14 mouse cellular contexts compared by ENCODE assay signal in genomic region chr6:141567852-141568558, GRCm38 (mm10). TPM values are rescaled to one million over a fixed set of nuclear protein-coding genes. Genes with fewer than 3 reads are reported as not detected.
A peak's percentile ranks its signal among the peaks of the same experiment; 100 is the strongest.
DNase-seq lines count a peak whose midpoint lies in the region; ATAC-seq lines count a peak whose summit lies in the region.
"Had no signal": no experiment of that assay in that cellular context is flagged by ENCODE, and none has a peak within 500 bp of the region (broad histone marks: within the 10 kb centered on the region; RNA-seq: fewer than 3 reads in every experiment).

No protein-coding gene starts in this region.

- no peak overlapping the region for H3K9ac ChIP-seq in hindbrain, embryonic 15.5 days
- no peak overlapping the region for H3K9ac ChIP-seq in hindbrain, embryonic 11.5 days (ENCODE audit: low read depth, low read length)
- H3K9ac ChIP-seq in midbrain, embryonic 13.5 days (replicated peaks) = no peak overlapping the region
- H3K9ac ChIP-seq: stomach, embryonic 15.5 days had no signal

- peak; percentile 73 for ATAC-seq in hindbrain, embryonic 15.5 days (ENCODE audit: low FRiP score, low read depth)
- ATAC-seq in hindbrain, embryonic 11.5 days (ENCODE audit: low FRiP score) = no peak
- ATAC-seq in midbrain, embryonic 13.5 days = peak; percentile 84
- no peak for ATAC-seq in erythroblast, adult 5-6 weeks (replicated peaks; ENCODE audit: low FRiP score, poor library complexity, severe bottlenecking)

- H3K36me3 ChIP-seq in hindbrain, embryonic 15.5 days = no peaks in the 10 kb centered on the region
- H3K36me3 ChIP-seq in hindbrain, embryonic 11.5 days (ENCODE audit: control insufficient read depth, insufficient read depth, low read length) = no peaks in the 10 kb centered on the region
- no peaks in the 10 kb centered on the region for H3K36me3 ChIP-seq in midbrain, embryonic 13.5 days
- H3K36me3 ChIP-seq: stomach, embryonic 15.5 days had no signal

- DNase-seq in cerebellum, adult 9-10 months = peak; percentile 9
- DNase-seq in cerebellum, adult 9-11 months = no peak
- no peak for DNase-seq in hindbrain, embryonic 11.5 days (ENCODE audit: low spot score)
- peak; percentile 42 for DNase-seq in brain, embryonic 18.5 days (ENCODE audit: low read depth, low spot score)
- no peak for DNase-seq in kidney, adult 11 months
- DNase-seq: adrenal gland, postnatal 25 days had no signal

- H3K4me3 ChIP-seq in hindbrain, embryonic 15.5 days = no peak overlapping the region
- no peak overlapping the region for H3K4me3 ChIP-seq in hindbrain, embryonic 11.5 days (ENCODE audit: low read depth, low read length)
- no peak overlapping the region for H3K4me3 ChIP-seq in midbrain, embryonic 13.5 days (replicated peaks)
- H3K4me3 ChIP-seq: stomach, embryonic 15.5 days had no signal

- H3K9me3 ChIP-seq in hindbrain, embryonic 15.5 days = no peaks in the 10 kb centered on the region
- H3K9me3 ChIP-seq in hindbrain, embryonic 11.5 days (ENCODE audit: control insufficient read depth, low read length) = no peaks in the 10 kb centered on the region
- no peaks in the 10 kb centered on the region for H3K9me3 ChIP-seq in midbrain, embryonic 13.5 days
- H3K9me3 ChIP-seq: stomach, embryonic 15.5 days had no signal

- no peaks in the 10 kb centered on the region for H3K27me3 ChIP-seq in hindbrain, embryonic 15.5 days
- H3K27me3 ChIP-seq in hindbrain, embryonic 11.5 days (ENCODE audit: control insufficient read depth, insufficient read depth, low read length) = no peaks in the 10 kb centered on the region
- H3K27me3 ChIP-seq in midbrain, embryonic 13.5 days = no peaks in the 10 kb centered on the region; the same call in 1 of the 2 replicates
- H3K27me3 ChIP-seq: stomach, embryonic 15.5 days had no signal

- peak overlapping the region; percentile 1; the same call in 1 of the 2 replicates for H3K27ac ChIP-seq in hindbrain, embryonic 15.5 days (replicated peaks)
- H3K27ac ChIP-seq in hindbrain, embryonic 11.5 days (ENCODE audit: low read depth, low read length) = no peak overlapping the region
- no peak overlapping the region for H3K27ac ChIP-seq in midbrain, embryonic 13.5 days
- H3K27ac ChIP-seq: macrophage; stomach, embryonic 15.5 days had no signal

- H3K4me2 ChIP-seq in hindbrain, embryonic 15.5 days = peak overlapping the region; percentile 28; the same call in 1 of the 2 replicates
- no peak overlapping the region for H3K4me2 ChIP-seq in hindbrain, embryonic 11.5 days (replicated peaks; ENCODE audit: low read depth, low read length)
- H3K4me2 ChIP-seq in midbrain, embryonic 13.5 days (replicated peaks) = peak overlapping the region; percentile 25
- H3K4me2 ChIP-seq: liver, embryonic 11.5 days; stomach, embryonic 15.5 days had no signal

- H3K4me1 ChIP-seq in hindbrain, embryonic 15.5 days (replicated peaks) = 0 out of 2 replicates have a peak, but pooled peaks cover 5% of the 10 kb centered on the region
- no peaks in the 10 kb centered on the region for H3K4me1 ChIP-seq in hindbrain, embryonic 11.5 days (replicated peaks; ENCODE audit: control insufficient read depth, insufficient read depth, low read length)
- H3K4me1 ChIP-seq in midbrain, embryonic 13.5 days (replicated peaks) = peaks cover 13% of the 10 kb centered on the region
- H3K4me1 ChIP-seq: stomach, embryonic 15.5 days had no signal

- WGBS in hindbrain, embryonic 15.5 days = 47% methylated on average over 10 of the region's 10 CpGs
- WGBS in hindbrain, embryonic 11.5 days = 83% methylated on average over 10 of the region's 10 CpGs
- WGBS in midbrain, embryonic 13.5 days = 34% methylated on average over 10 of the region's 10 CpGs

RNA-seq across cellular contexts. Expression of gene Slco1c1, which starts 43.8 kb away (rescaled TPM):
- 15.6 and 18.9 TPM in 2 replicates for polyA plus RNA-seq in hindbrain, embryonic 15.5 days (2015; fragmentation: Nextera tagmentation; extraction: Ambion mirVana)
- polyA plus RNA-seq in hindbrain, embryonic 11.5 days (2014; fragmentation: Nextera tagmentation; extraction: Ambion mirVana) = 3.6 and 4.7 TPM in 2 replicates
- 6.4 and 6.9 TPM in 2 replicates for polyA plus RNA-seq in midbrain, embryonic 13.5 days (2015; fragmentation: Nextera tagmentation; extraction: Ambion mirVana)
- not detected in 2 replicates for total RNA-seq in erythroblast, adult 5-6 weeks (2015; ENCODE audit: low replicate concordance)
- not detected in 2 replicates for total RNA-seq in erythroblast, adult 5-6 weeks (2017; ENCODE audit: low replicate concordance)
- total RNA-seq: common myeloid progenitor, adult 5-6 weeks; hematopoietic stem cell, adult 5-6 weeks had no signal
- polyA plus RNA-seq: liver, embryonic 11.5 days; macrophage had no signal

Comparison
In these comparisons a context has a peak if more than half of its experiments do, and no peak if none do; other contexts are left out.
1. DNase-seq: peak in cerebellum, adult 9-10 months (single experiment) and brain, embryonic 18.5 days (single experiment); none in cerebellum, adult 9-11 months (single experiment), hindbrain, embryonic 11.5 days (single experiment) and kidney, adult 11 months (single experiment).
2. ATAC-seq: peak in hindbrain, embryonic 15.5 days (single experiment) and midbrain, embryonic 13.5 days (single experiment); none in hindbrain, embryonic 11.5 days (single experiment) and erythroblast, adult 5-6 weeks (single experiment).